Mouse (Mus musculus) intestine, postnatal 0 days (tissue): Measurements from ENCODE around the gene Cd151. TPM values are rescaled to one million over a fixed set of nuclear protein-coding genes. Genes with fewer than 3 reads are reported as not detected.

ENCODE experiments used
- ATAC-seq: fragments of 200-750 bp; cut with Nextera tagmentation; 2 replicates; pipeline ENCODE4 v1.8.0; 2017; ENCODE audit warnings: mild to moderate bottlenecking, moderate TSS enrichment, moderate library complexity
- H3K27ac ChIP-seq: fragments of 300-500 bp; sonication (generic); 2 replicates; pipeline ENCODE4 v1.5.1; 2014; ENCODE audit warnings: mild to moderate bottlenecking, low read depth, low read length, moderate library complexity
- H3K27me3 ChIP-seq: fragments of 300-500 bp; sonication (generic); replicated peaks from 2 replicates; pipeline ENCODE4 v1.6.1; 2014; ENCODE audit warnings: low read length, mixed read lengths; ENCODE audit not compliant: control insufficient read depth, insufficient read depth
- H3K36me3 ChIP-seq: fragments of 300-500 bp; sonication (generic); 2 replicates; pipeline ENCODE4 v1.6.1; 2014; ENCODE audit warnings: mild to moderate bottlenecking, moderate library complexity; ENCODE audit not compliant: control insufficient read depth, insufficient read depth
- H3K4me1 ChIP-seq: fragments of 300-500 bp; sonication (generic); replicated peaks from 2 replicates; pipeline ENCODE4 v1.6.1; 2014; ENCODE audit warnings: antibody characterized with exemption, low read length, mixed read lengths; ENCODE audit not compliant: control insufficient read depth, insufficient read depth
- H3K4me2 ChIP-seq: fragments of 300-500 bp; sonication (generic); replicated peaks from 2 replicates; pipeline ENCODE4 v1.6.1; 2014; ENCODE audit warnings: low read depth, mild to moderate bottlenecking, moderate library complexity
- H3K4me3 ChIP-seq: fragments of 300-500 bp; sonication (generic); 2 replicates; pipeline ENCODE4 v1.5.1; 2014; ENCODE audit warnings: low read depth, low read length
- H3K9ac ChIP-seq: fragments of 300-500 bp; sonication (generic); 2 replicates; pipeline ENCODE4 v1.6.1; 2014; ENCODE audit warnings: mild to moderate bottlenecking, low read depth, low read length
- H3K9me3 ChIP-seq: fragments of 300-500 bp; sonication (generic); 2 replicates; pipeline ENCODE4 v1.6.1; 2016; ENCODE audit warnings: mixed run types; ENCODE audit not compliant: control insufficient read depth
- CTCF ChIP-seq: sonication (generic); IDR thresholded peaks from 2 replicates; pipeline ENCODE4 v1.5.1; 2016; ENCODE audit warnings: low read depth, mild to moderate bottlenecking, control low read depth, antibody characterized with exemption, moderate library complexity
- WGBS: fragments of 180-500 bp; shearing (Covaris S2); extraction: QIAGEN DNeasy Blood & Tissue Kit; methylation state at CpG from one replicate; pipeline ENCODE4 v1.1.7; 2014; 5-methylcytosine and 5-hydroxymethylcytosine counted together
- polyA plus RNA-seq: library from polyadenylated mRNA; unstranded; fragments of >200 nt; fragmentation: Nextera tagmentation; extraction: Ambion mirVana; gene quantifications from 2 replicates; pipeline ENCODE4 v1.2.1, GENCODE M21; 2015

Gene Cd151
- polyA plus RNA-seq, 1 experiment from 2014 or later, result 29.3 TPM

GRCm38 (mm10) chr7:141475011-141475804, 8.0 kb downstream of the Cd151 start, which contains the start of the genes Polr2l and Tspan4:
Gene Polr2l (minus strand): TSS chr7:141475132.
Gene Tspan4 (plus strand): TSS chr7:141475240.
- peak within 1 kb of the TSS; percentile 59 for H3K9ac ChIP-seq
- H3K4me3 ChIP-seq, result peak within 1 kb of the TSS; percentile 62
- peaks cover 10% of the 10 kb centered on the region; the same call in 1 of the 2 replicates for H3K4me1 ChIP-seq
- peaks cover 22% of the 10 kb centered on the region for H3K36me3 ChIP-seq
- no peaks in the 10 kb centered on the region for H3K9me3 ChIP-seq
- peak within 1 kb of the TSS; percentile 98 for H3K4me2 ChIP-seq
- WGBS, result under 1% methylated on average over 87 of the region's 87 CpGs
- no peaks in the 10 kb centered on the region for H3K27me3 ChIP-seq
- peak within 1 kb of the TSS; percentile 87 for H3K27ac ChIP-seq
- peak; percentile 71 for ATAC-seq
- peak; percentile 36 for TF ChIP-seq CTCF

- Histone ChIP-seq H3K27ac (peak overlapping the region; percentile 87), H3K4me3 (peak overlapping the region; percentile 62), H3K9me3 (no peaks in the 10 kb centered on the region), H3K4me2 (peak overlapping the region; percentile 98), H3K27me3 (no peaks in the 10 kb centered on the region), H3K9ac (peak overlapping the region; percentile 59), H3K36me3 (peaks cover 17% of the 10 kb centered on the region), H3K4me1 (peaks cover 10% of the 10 kb centered on the region; the same call in 1 of the 2 replicates)
- ATAC-seq, result no peak; the same call in 1 of the 2 replicates
- no peak for TF ChIP-seq CTCF
- 3% methylated on average over 12 of the region's 12 CpGs for WGBS
Measured at GRCm38 (mm10) chr7:141475805-141476158, 8.6 kb downstream of the Cd151 start.

DNA sequence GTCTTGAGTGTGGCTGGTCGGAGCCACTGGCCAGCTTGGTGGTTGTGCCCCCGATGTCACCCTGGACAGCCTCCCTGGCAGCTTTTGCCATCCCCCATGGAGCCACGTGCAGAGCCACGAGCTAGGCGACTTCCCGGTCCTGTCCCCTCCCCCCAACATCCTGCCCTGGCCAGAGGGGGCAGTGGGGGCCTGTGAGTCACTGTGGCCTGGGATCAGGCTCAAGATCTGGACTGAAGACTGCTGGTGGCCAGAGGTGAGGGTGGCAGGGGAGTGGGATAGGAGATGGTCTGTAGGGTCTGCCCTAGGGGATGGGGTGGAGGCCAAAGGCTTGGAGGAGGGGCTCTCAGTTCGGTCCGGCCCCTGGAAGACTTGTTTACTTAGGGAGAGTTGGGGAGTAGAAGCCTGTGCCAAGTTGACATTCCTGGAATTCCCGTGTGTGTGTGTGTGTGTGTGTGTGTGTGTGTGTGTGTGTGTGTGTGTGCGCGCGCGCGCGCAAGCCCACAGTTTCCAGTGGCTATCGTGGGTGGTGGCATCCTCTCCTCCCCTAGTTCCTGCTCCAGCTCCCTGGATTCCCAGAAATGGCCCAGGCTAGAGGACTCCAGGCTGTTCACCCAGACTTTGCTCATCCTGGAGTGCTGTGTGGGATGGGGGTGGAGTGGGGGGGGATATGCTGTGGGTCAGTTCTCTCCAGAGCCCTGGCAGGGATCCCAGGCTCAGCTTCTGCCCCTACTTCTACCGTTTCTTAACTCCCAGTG, 9.2 kb downstream of the Cd151 start:
- H3K4me2 ChIP-seq, result peak overlapping the region; percentile 98
- WGBS, result 1% methylated on average over 17 of the region's 17 CpGs
- peak; percentile 60 for TF ChIP-seq CTCF
- H3K9ac ChIP-seq, result peak overlapping the region; percentile 59; the same call in 1 of the 2 replicates
- peaks cover 10% of the 10 kb centered on the region; the same call in 1 of the 2 replicates for H3K4me1 ChIP-seq
- peaks cover 10% of the 10 kb centered on the region for H3K36me3 ChIP-seq
- peak; percentile 51 for ATAC-seq
- H3K27me3 ChIP-seq, result no peaks in the 10 kb centered on the region
- H3K9me3 ChIP-seq, result no peaks in the 10 kb centered on the region
- H3K27ac ChIP-seq, result peak overlapping the region; percentile 87
- H3K4me3 ChIP-seq, result peak overlapping the region; percentile 62

GRCm38 (mm10) chr7:141476981-141477370, 9.8 kb downstream of the Cd151 start:
- TF ChIP-seq CTCF, result peak; percentile 30
- Histone ChIP-seq H3K36me3 (peaks cover 8% of the 10 kb centered on the region), H3K4me3 (peak overlapping the region; percentile 62; the same call in 1 of the 2 replicates), H3K27ac (peak overlapping the region; percentile 87), H3K4me2 (peak overlapping the region; percentile 98), H3K9ac (0 out of 2 replicates have a peak overlapping the region, but pooled peaks have one; percentile 59), H3K9me3 (no peaks in the 10 kb centered on the region), H3K27me3 (peaks cover 4% of the 10 kb centered on the region; the same call in 1 of the 2 replicates), H3K4me1 (peaks cover 10% of the 10 kb centered on the region; the same call in 1 of the 2 replicates)
- WGBS, result 20% methylated on average over 7 of the region's 7 CpGs
- ATAC-seq, result no peak

- no peaks in the 10 kb centered on the region for H3K9me3 ChIP-seq
- no peak overlapping the region for H3K9ac ChIP-seq
- H3K4me3 ChIP-seq, result no peak overlapping the region
- peaks cover 12% of the 10 kb centered on the region; the same call in 1 of the 2 replicates for H3K27me3 ChIP-seq
- ATAC-seq, result no peak
- peak overlapping the region; percentile 21 for H3K4me2 ChIP-seq
- no peak for TF ChIP-seq CTCF
- 53% methylated on average over 4 of the region's 4 CpGs for WGBS
- H3K4me1 ChIP-seq, result peaks cover 10% of the 10 kb centered on the region; the same call in 1 of the 2 replicates
- H3K27ac ChIP-seq, result peak overlapping the region; percentile 87
- H3K36me3 ChIP-seq, result peaks cover 1% of the 10 kb centered on the region; the same call in 1 of the 2 replicates
Measured at GRCm38 (mm10) chr7:141477578-141478269, 10.5 kb downstream of the Cd151 start.
